Mouse (Mus musculus) gastrocnemius, postnatal 4 days (tissue): ENCODE data around the gene Evx2. TPM values are rescaled to one million over a fixed set of nuclear protein-coding genes. Genes with fewer than 3 reads are reported as not detected.

Experiments
- DNase-seq, 2 experiments: peaks; one replicate each; pipeline ENCODE4 v3.0.0; 2021 to 2022; ENCODE audit warnings: low spot score in 2 of 2, mixed read lengths in 2 of 2
- microRNA-seq: library from miRNA; unstranded; fragments of <30 nt; microRNA quantifications from one replicate; pipeline ENCODE4 v1.2.0, GENCODE M21; 2021
- total RNA-seq, 2 experiments: library from RNA; stranded (reverse); gene quantifications; 2 replicates each; pipeline ENCODE4 v1.2.3; 2021

Evx2 gene
- total RNA-seq, 2 experiments from 2014 or later = 0.05 TPM; not detected in 1

GRCm38 (mm10) chr2:74642431-74642830 lies 16.9 kb downstream of the Evx2 start:
- no peak for DNase-seq

DNA sequence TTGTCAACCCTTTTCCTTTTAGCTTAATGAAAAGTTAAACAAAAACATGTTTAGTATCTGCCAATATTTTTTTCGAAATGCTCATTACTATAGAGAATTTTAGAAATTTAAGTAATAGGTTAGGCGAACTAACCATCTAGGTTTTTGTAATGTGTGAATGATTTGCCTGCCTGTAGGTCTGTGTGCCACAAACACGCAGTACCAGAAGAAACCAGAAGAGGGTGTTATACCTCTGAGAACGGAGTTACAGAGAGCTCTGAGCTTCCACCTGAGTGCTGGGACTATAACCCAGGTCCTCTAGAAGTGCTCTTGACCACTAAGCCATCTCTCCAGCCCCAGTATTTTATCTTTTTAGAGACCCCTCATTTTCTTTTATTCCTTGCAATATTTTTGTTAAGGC lies 23.9 kb downstream of the Evx2 start:
- DNase-seq = no peak

GRCm38 (mm10) chr2:74620368-74620767 lies 39.0 kb downstream of the Evx2 start:
- DNase-seq = no peak

DNA sequence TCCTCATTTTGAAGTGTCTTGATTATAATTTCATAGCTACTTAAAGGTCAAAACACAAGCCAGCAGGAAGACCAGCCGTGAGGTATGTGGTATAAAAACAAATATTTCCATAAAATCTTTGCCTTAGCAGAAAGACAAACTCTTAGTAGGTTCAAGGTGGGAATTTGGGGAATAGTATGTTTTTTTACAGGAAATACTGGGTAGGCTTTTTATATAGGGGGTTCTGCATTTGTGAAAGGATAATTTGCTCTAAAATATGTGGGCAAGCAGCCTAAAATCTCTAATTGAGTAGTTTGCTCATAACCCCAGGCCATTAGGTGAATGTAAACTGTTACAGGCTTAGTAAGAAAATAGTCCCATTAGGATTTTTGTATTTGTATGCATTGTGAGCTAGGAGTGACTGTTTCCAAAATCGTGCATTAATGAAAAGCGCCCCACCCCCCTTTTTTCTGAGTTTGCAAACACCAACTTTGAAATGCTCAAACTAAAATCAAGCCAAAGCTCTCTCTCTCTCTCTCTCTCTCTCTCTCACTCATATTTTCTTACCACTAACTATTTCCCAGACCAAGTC lies 39.6 kb downstream of the Evx2 start:
- DNase-seq = no peak

- no peak for DNase-seq
These were observed 41.7 kb downstream of the Evx2 start for GRCm38 (mm10) chr2:74617706-74618105.

DNA sequence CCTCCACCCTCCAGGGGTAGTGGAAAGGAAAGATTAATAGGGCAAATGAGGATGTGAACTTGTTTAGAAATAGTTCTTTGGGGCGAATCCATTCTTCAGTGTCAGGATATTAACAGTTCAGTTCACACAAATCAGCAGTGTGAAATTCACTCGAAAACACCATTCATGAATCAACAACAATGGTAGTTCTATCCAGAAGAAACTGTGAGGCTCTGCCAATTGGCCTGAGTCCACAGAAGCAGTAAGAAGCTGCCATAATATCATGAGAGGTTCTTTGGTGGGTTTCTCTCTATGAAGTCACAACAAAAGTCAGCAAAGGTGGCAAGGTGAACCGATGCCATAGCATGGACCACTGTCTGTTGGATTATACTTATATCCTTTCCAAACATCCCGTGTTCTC lies 48.0 kb downstream of the Evx2 start:
- DNase-seq = no peak

DNA sequence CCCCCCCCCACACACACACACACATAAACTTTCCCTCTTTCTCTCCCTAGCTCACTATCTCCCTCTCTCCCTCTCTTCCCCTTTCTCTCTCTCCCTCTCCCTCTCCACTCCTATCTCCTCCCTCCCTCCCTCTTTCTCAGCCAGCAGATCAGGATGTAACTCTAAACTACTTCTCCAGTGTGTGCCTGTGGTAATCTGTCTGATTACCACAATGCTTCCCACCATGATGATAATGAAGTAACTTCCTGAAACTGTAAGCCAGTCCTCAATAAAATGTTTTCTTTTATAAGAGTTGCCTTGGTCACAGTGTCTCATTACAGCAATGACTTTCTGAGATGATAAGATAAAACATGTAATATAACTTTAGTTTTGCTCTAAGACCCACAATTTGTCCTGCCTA lies 50.0 kb downstream of the Evx2 start:
- no peak for DNase-seq

- DNase-seq = no peak
These were observed 53.1 kb downstream of the Evx2 start for GRCm38 (mm10) chr2:74606087-74606760.

- DNase-seq = no peak
These were observed 55.3 kb downstream of the Evx2 start for GRCm38 (mm10) chr2:74604011-74604410.

Small RNA genes within 50 kb of the gene (microRNA-seq; reads per million reads assigned to microRNA genes)
- gene Gm44463 = not detected

Other genes with a start within 250 kb of the Evx2 start
- gene Lnpk, start 80.1 kb downstream of the Evx2 start, total RNA-seq = 10 to 100 TPM; 50.7 to 58.1 TPM
- not detected for gene Hoxd13, start 8.8 kb upstream of the Evx2 start, total RNA-seq
- not detected for gene Hoxd12, start 15.5 kb upstream of the Evx2 start, total RNA-seq
- 1 to 10 TPM; 1.1 to 1.5 TPM for gene Hoxd11, start 20.0 kb upstream of the Evx2 start, total RNA-seq
- 1 to 10 TPM; 3.0 to 4.9 TPM for gene Hoxd10, start 32.4 kb upstream of the Evx2 start, total RNA-seq
- gene Hoxd9, start 38.2 kb upstream of the Evx2 start, total RNA-seq = 10 to 100 TPM in 1 of 2 experiments, 1 to 10 TPM in 1; 9.8 to 12.3 TPM
- 10 to 100 TPM; 35.9 to 41.6 TPM for gene Hoxd8, start 45.1 kb upstream of the Evx2 start, total RNA-seq
- under 1 TPM in 1 of 2 experiments, not detected in 1; 0.12 TPM for gene Hoxd3, start 52.4 kb upstream of the Evx2 start, total RNA-seq
- 1 to 10 TPM; 4.1 to 6.1 TPM for gene Hoxd4, start 52.4 kb upstream of the Evx2 start, total RNA-seq
- gene Gm28230, start 67.2 kb upstream of the Evx2 start, total RNA-seq = under 1 TPM; 0.47 to 0.74 TPM
- under 1 TPM in 1 of 2 experiments, not detected in 1; 0.20 TPM for gene Hoxd1, start 103.4 kb upstream of the Evx2 start, total RNA-seq
- gene Mtx2, start 166.2 kb upstream of the Evx2 start, total RNA-seq = 10 to 100 TPM; 55.1 to 63.0 TPM